Mouse (Mus musculus) right cerebral cortex, postnatal 25 days (tissue): Measurements from ENCODE around the gene Gm17428.
"Not testable (repeated sequence)": the region's sequence is repeated elsewhere in the genome, so short reads cannot be mapped to it uniquely, and the experiment has no call there.

Source experiments
- DNase-seq: peaks from one replicate; pipeline ENCODE4 v3.0.0; 2022

Gm17428 gene

GRCm38 (mm10) chr14:54992196-54992595 lies 15.5 kb downstream of the Gm17428 start:
- DNase-seq = no peak

- DNase-seq = no peak
Observed at GRCm38 (mm10) chr14:54993636-54994035, 16.9 kb downstream of the Gm17428 start.

GRCm38 (mm10) chr14:54994136-54994868 lies 17.6 kb downstream of the Gm17428 start, which contains the start of gene Myh7:
Gene Myh7, minus strand, starts transcription at chr14:54994626.
- DNase-seq = no peak

- DNase-seq = no peak
Observed at GRCm38 (mm10) chr14:54994869-54995186, 18.1 kb downstream of the Gm17428 start.

GRCm38 (mm10) chr14:54995457-54996138 lies 18.9 kb downstream of the Gm17428 start:
- peak; percentile 48 for DNase-seq

- no peak for DNase-seq
Observed at GRCm38 (mm10) chr14:54996793-54997192, 20.1 kb downstream of the Gm17428 start.

GRCm38 (mm10) chr14:54997297-54997696 lies 20.6 kb downstream of the Gm17428 start:
- DNase-seq = no peak

GRCm38 (mm10) chr14:54998680-54999079 lies 21.9 kb downstream of the Gm17428 start:
- no peak for DNase-seq

GRCm38 (mm10) chr14:54999868-55000267 lies 23.1 kb downstream of the Gm17428 start:
- not testable (repeated sequence) for DNase-seq

GRCm38 (mm10) chr14:55000814-55001213 lies 24.1 kb downstream of the Gm17428 start:
- DNase-seq = no peak

GRCm38 (mm10) chr14:55001446-55001845 lies 24.7 kb downstream of the Gm17428 start:
- DNase-seq = no peak

- no peak for DNase-seq
Observed at GRCm38 (mm10) chr14:55001938-55002686, 25.4 kb downstream of the Gm17428 start.

- no peak for DNase-seq
Observed at GRCm38 (mm10) chr14:55002687-55003120, 26.0 kb downstream of the Gm17428 start.

- DNase-seq = no peak
Observed at GRCm38 (mm10) chr14:55003878-55004855, 27.4 kb downstream of the Gm17428 start.

- no peak for DNase-seq
Observed at GRCm38 (mm10) chr14:55005506-55005905, 28.8 kb downstream of the Gm17428 start.

GRCm38 (mm10) chr14:55005967-55006366 lies 29.2 kb downstream of the Gm17428 start:
- no peak for DNase-seq

- no peak for DNase-seq
Observed at GRCm38 (mm10) chr14:55006541-55006940, 29.8 kb downstream of the Gm17428 start.

GRCm38 (mm10) chr14:55007120-55007908 lies 30.6 kb downstream of the Gm17428 start:
- DNase-seq = no peak

- DNase-seq = no peak
Observed at GRCm38 (mm10) chr14:55008417-55008816, 31.7 kb downstream of the Gm17428 start.

GRCm38 (mm10) chr14:55011116-55011515 lies 34.4 kb downstream of the Gm17428 start:
- no peak for DNase-seq

GRCm38 (mm10) chr14:55014591-55014990 lies 37.9 kb downstream of the Gm17428 start:
- peak; percentile 79 for DNase-seq
